Mouse (Mus musculus) heart, embryonic 15.5 days (tissue): Measurements from ENCODE around the gene 1600014C23Rik. TPM values are rescaled to one million over a fixed set of nuclear protein-coding genes. Genes with fewer than 3 reads are reported as not detected.

Experiments
- ATAC-seq: fragments of 200-750 bp; cut with Nextera tagmentation; replicated peaks from 2 replicates; pipeline ENCODE4 v1.8.0; 2017; ENCODE audit warnings: low read depth, moderate TSS enrichment; ENCODE audit not compliant: insufficient number of reproducible peaks, insufficient read depth, low FRiP score
- H3K27ac ChIP-seq: fragments of 300-500 bp; sonication (generic); 2 replicates; pipeline ENCODE4 v1.5.1; 2015; ENCODE audit warnings: mild to moderate bottlenecking, inconsistent platforms
- H3K27me3 ChIP-seq: fragments of 300-500 bp; sonication (generic); 2 replicates; pipeline ENCODE4 v1.6.1; 2015; ENCODE audit warnings: inconsistent platforms
- H3K36me3 ChIP-seq: fragments of 300-500 bp; sonication (generic); 2 replicates; pipeline ENCODE4 v1.6.1; 2015; ENCODE audit warnings: mild to moderate bottlenecking, inconsistent platforms
- H3K4me1 ChIP-seq: fragments of 300-500 bp; sonication (generic); replicated peaks from 2 replicates; pipeline ENCODE4 v1.6.1; 2015; ENCODE audit warnings: inconsistent platforms
- H3K4me2 ChIP-seq: fragments of 300-500 bp; sonication (generic); 2 replicates; pipeline ENCODE4 v1.6.1; 2015; ENCODE audit warnings: inconsistent platforms, mild to moderate bottlenecking, moderate library complexity
- H3K4me3 ChIP-seq: fragments of 300-500 bp; sonication (generic); 2 replicates; pipeline ENCODE4 v1.5.1; 2015; ENCODE audit warnings: mild to moderate bottlenecking, inconsistent platforms
- H3K9ac ChIP-seq: fragments of 300-500 bp; sonication (generic); 2 replicates; pipeline ENCODE4 v1.6.1; 2015; ENCODE audit warnings: mild to moderate bottlenecking, inconsistent platforms
- H3K9me3 ChIP-seq: fragments of 300-500 bp; sonication (generic); replicated peaks from 2 replicates; pipeline ENCODE4 v1.6.1; 2016; ENCODE audit warnings: inconsistent platforms
- WGBS: fragments of 180-500 bp; shearing (Covaris S2); methylation state at CpG from one replicate; pipeline ENCODE4 v1.1.7; 2015; ENCODE audit warnings: mixed read lengths; 5-methylcytosine and 5-hydroxymethylcytosine counted together
- polyA plus RNA-seq: library from polyadenylated mRNA; unstranded; fragments of >200 nt; fragmentation: Nextera tagmentation; extraction: Ambion mirVana; gene quantifications from 2 replicates; pipeline ENCODE4 v1.2.1, GENCODE M21; 2015

The 1600014C23Rik gene
- polyA plus RNA-seq, 1 experiment from 2014 or later: 0.98 TPM

- H3K4me2 ChIP-seq: peak overlapping the region; percentile 89
- no peaks in the 10 kb centered on the region for H3K9me3 ChIP-seq
- peak overlapping the region; percentile 62 for H3K4me3 ChIP-seq
- peak overlapping the region; percentile 78 for H3K9ac ChIP-seq
- peaks cover 54% of the 10 kb centered on the region for H3K4me1 ChIP-seq
- peak overlapping the region; percentile 93 for H3K27ac ChIP-seq
- H3K36me3 ChIP-seq: no peaks in the 10 kb centered on the region
- ATAC-seq: 0 out of 2 replicates have a peak, but pooled peaks have one; percentile 11
- 13% methylated on average over 10 of the region's 10 CpGs for WGBS
- peaks cover 6% of the 10 kb centered on the region for H3K27me3 ChIP-seq
Measured at GRCm38 (mm10) chr17:45735382-45736310, 2.0 kb upstream of the 1600014C23Rik start.

- no peak overlapping the region for H3K4me2 ChIP-seq
- H3K36me3 ChIP-seq: no peaks in the 10 kb centered on the region
- H3K4me3 ChIP-seq: no peak overlapping the region
- 79% methylated on average over 4 of the region's 4 CpGs for WGBS
- peaks cover 60% of the 10 kb centered on the region for H3K4me1 ChIP-seq
- 0 out of 2 replicates have a peak overlapping the region, but pooled peaks have one; percentile 60 for H3K9ac ChIP-seq
- no peaks in the 10 kb centered on the region for H3K9me3 ChIP-seq
- H3K27ac ChIP-seq: peak overlapping the region; percentile 93
- peaks cover 8% of the 10 kb centered on the region for H3K27me3 ChIP-seq
- ATAC-seq: no peak
Measured at GRCm38 (mm10) chr17:45734881-45735280, 1.2 kb upstream of the 1600014C23Rik start.

GRCm38 (mm10) chr17:45734333-45734732 lies 689 bp upstream of the 1600014C23Rik start:
- peaks cover 65% of the 10 kb centered on the region for H3K4me1 ChIP-seq
- WGBS: 42% methylated on average over 3 of the region's 3 CpGs
- peak overlapping the region; percentile 43 for H3K4me3 ChIP-seq
- H3K4me2 ChIP-seq: peak overlapping the region; percentile 87
- peak overlapping the region; percentile 93 for H3K27ac ChIP-seq
- H3K9me3 ChIP-seq: no peaks in the 10 kb centered on the region
- peaks cover 8% of the 10 kb centered on the region for H3K27me3 ChIP-seq
- H3K36me3 ChIP-seq: no peaks in the 10 kb centered on the region
- H3K9ac ChIP-seq: peak overlapping the region; percentile 60
- no peak for ATAC-seq

- peaks cover 77% of the 10 kb centered on the region for H3K4me1 ChIP-seq
- H3K27me3 ChIP-seq: peaks cover 8% of the 10 kb centered on the region
- WGBS: 69% methylated on average over 19 of the region's 19 CpGs
- peak overlapping the region; percentile 87 for H3K4me2 ChIP-seq
- no peaks in the 10 kb centered on the region for H3K9me3 ChIP-seq
- H3K36me3 ChIP-seq: no peaks in the 10 kb centered on the region
- no peak for ATAC-seq
- peak overlapping the region; percentile 93; the same call in 1 of the 2 replicates for H3K27ac ChIP-seq
- H3K4me3 ChIP-seq: peak overlapping the region; percentile 43
- peak overlapping the region; percentile 60 for H3K9ac ChIP-seq
Measured at GRCm38 (mm10) chr17:45733038-45733734, 458 bp downstream of the 1600014C23Rik start.

GRCm38 (mm10) chr17:45731172-45731864 lies 2.3 kb downstream of the 1600014C23Rik start:
- WGBS: 25% methylated on average over 9 of the region's 9 CpGs
- ATAC-seq: no peak; the same call in 1 of the 2 replicates
- H3K27ac ChIP-seq: no peak overlapping the region
- H3K36me3 ChIP-seq: no peaks in the 10 kb centered on the region
- no peak overlapping the region for H3K4me3 ChIP-seq
- peaks cover 8% of the 10 kb centered on the region for H3K27me3 ChIP-seq
- peaks cover 71% of the 10 kb centered on the region for H3K4me1 ChIP-seq
- H3K9me3 ChIP-seq: no peaks in the 10 kb centered on the region
- no peak overlapping the region for H3K4me2 ChIP-seq
- no peak overlapping the region for H3K9ac ChIP-seq

- Histone ChIP-seq H3K27ac (no peak overlapping the region), H3K4me2 (no peak overlapping the region), H3K36me3 (no peaks in the 10 kb centered on the region), H3K9me3 (no peaks in the 10 kb centered on the region), H3K4me1 (peaks cover 69% of the 10 kb centered on the region), H3K27me3 (peaks cover 8% of the 10 kb centered on the region), H3K9ac (no peak overlapping the region), H3K4me3 (no peak overlapping the region)
- no peak for ATAC-seq
- WGBS: 89% methylated on average over 4 of the region's 4 CpGs
Measured at GRCm38 (mm10) chr17:45730696-45731095, 2.9 kb downstream of the 1600014C23Rik start.

- H3K36me3 ChIP-seq: no peaks in the 10 kb centered on the region
- no peaks in the 10 kb centered on the region for H3K9me3 ChIP-seq
- H3K4me3 ChIP-seq: no peak overlapping the region
- H3K4me1 ChIP-seq: peaks cover 58% of the 10 kb centered on the region
- 31% methylated on average over 10 of the region's 10 CpGs for WGBS
- H3K27me3 ChIP-seq: peaks cover 8% of the 10 kb centered on the region
- H3K27ac ChIP-seq: peak overlapping the region; percentile 75
- H3K9ac ChIP-seq: 0 out of 2 replicates have a peak overlapping the region, but pooled peaks have one; percentile 18
- no peak overlapping the region for H3K4me2 ChIP-seq
- ATAC-seq: peak; percentile 66
Measured at GRCm38 (mm10) chr17:45729387-45729786, 4.3 kb downstream of the 1600014C23Rik start.

- WGBS: 72% methylated on average over 8 of the region's 8 CpGs
- Histone ChIP-seq H3K4me3 (no peak overlapping the region), H3K9ac (no peak overlapping the region), H3K4me1 (peaks cover 54% of the 10 kb centered on the region), H3K4me2 (no peak overlapping the region), H3K9me3 (no peaks in the 10 kb centered on the region), H3K36me3 (no peaks in the 10 kb centered on the region), H3K27ac (0 out of 2 replicates have a peak overlapping the region, but pooled peaks have one; percentile 75), H3K27me3 (peaks cover 8% of the 10 kb centered on the region)
- ATAC-seq: no peak
Measured at GRCm38 (mm10) chr17:45727983-45728723, 5.5 kb downstream of the 1600014C23Rik start.

GRCm38 (mm10) chr17:45727481-45727880 lies 6.2 kb downstream of the 1600014C23Rik start:
- H3K4me1 ChIP-seq: peaks cover 50% of the 10 kb centered on the region
- no peak overlapping the region for H3K4me3 ChIP-seq
- no peak overlapping the region for H3K4me2 ChIP-seq
- no peaks in the 10 kb centered on the region for H3K9me3 ChIP-seq
- no peak for ATAC-seq
- no peaks in the 10 kb centered on the region for H3K36me3 ChIP-seq
- peaks cover 6% of the 10 kb centered on the region; the same call in 1 of the 2 replicates for H3K27me3 ChIP-seq
- H3K9ac ChIP-seq: no peak overlapping the region
- H3K27ac ChIP-seq: no peak overlapping the region
- WGBS: 81% methylated on average over 2 of the region's 2 CpGs

GRCm38 (mm10) chr17:45726249-45726648 lies 7.4 kb downstream of the 1600014C23Rik start:
- no peaks in the 10 kb centered on the region for H3K9me3 ChIP-seq
- 59% methylated on average over 7 of the region's 7 CpGs for WGBS
- H3K4me3 ChIP-seq: no peak overlapping the region
- H3K4me1 ChIP-seq: peaks cover 47% of the 10 kb centered on the region
- H3K27ac ChIP-seq: no peak overlapping the region
- no peaks in the 10 kb centered on the region for H3K36me3 ChIP-seq
- H3K27me3 ChIP-seq: 0 out of 2 replicates have a peak, but pooled peaks cover 4% of the 10 kb centered on the region
- no peak overlapping the region for H3K9ac ChIP-seq
- no peak for ATAC-seq
- H3K4me2 ChIP-seq: no peak overlapping the region
